Mouse (Mus musculus) spleen, adult 18-20 months (tissue): ENCODE results near the gene Klrb1.
A peak's percentile ranks its signal among the peaks of the same experiment; 100 is the strongest.
"Not testable (repeated sequence)": the region's sequence is repeated elsewhere in the genome, so short reads cannot be mapped to it uniquely, and the experiment has no call there.

Experiments
- DNase-seq, 2 experiments: peaks; one replicate each; pipeline ENCODE4 v3.0.0; 2022; ENCODE audit warnings: mixed read lengths in 2 of 2

The Klrb1 gene

DNA sequence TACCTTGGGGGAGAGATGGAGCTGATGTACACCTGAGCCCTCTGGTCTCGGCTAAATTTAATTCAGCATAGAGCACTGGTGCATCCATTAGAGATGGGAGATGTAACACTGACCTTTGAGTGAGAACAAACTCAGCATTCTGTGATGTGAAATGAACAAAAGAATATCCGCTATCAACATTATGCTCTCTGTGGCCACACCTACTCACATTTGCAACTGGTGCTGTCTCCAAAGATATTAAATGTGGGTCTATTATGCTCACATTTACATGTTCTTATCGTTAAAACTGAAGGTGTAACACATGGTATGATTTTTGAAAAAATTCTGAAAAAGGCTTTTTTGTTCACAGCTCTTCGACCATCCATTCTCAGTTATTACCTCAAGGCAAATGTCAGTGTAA is at the start of gene Klrb1:
TSS of gene Klrb1 (minus strand) at position 101 of the 400 bp plus-strand sequence.
- DNase-seq, result no peak

DNA sequence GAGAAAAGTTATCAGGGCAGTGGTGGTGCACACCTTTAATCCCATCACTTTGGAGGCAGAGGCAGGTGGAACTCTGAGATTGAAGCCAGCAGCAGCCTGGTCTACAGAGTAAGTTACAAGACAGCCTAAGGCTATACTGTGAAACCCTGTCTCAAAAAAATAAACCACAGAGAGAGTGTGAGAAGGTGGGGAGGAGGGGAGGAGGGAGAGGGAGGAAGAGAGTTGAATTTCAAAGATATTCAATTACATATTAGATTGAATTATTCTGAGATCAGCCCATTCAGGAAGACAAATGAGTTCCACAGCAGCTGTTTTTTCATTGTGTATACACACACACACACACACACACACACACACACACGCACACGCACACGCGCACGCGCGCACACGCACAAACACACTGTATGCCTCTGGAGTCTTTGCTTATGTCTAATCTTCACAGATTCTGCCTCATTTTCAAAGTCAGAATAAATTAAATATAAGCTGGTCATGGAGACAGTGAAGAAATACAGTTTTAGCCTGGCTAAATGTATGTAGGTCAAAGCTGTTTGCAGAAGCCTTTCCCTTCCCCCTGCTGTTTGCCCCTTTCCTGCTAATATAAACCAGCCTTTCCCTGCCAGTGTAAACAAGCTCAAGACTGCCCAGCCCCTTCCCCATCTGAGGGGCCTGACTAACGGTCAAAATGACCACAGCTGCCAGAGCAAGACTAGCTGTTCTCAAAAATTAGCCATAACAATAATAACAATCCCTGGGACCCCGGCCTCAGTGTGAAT is 46.8 kb upstream of the Klrb1 start:
- no peak for DNase-seq

DNA sequence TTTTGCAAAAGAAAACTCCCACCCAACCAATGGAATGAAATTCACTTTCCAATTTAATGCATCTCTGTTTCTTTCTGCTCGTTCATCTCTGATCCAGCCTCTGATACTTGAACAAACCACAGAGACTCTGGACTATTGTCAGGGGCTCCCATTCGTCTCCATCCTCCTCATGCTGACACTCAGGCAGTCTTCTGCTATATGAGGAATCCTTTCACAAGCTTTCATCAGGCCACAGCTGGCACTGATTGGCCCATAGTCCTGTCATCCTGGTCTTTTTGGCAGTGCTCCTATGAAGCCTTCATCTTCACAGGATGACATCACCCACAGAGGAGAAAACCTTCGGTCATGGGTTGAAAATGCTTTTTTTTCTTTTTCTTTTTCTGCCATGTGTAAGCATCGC is 45.2 kb upstream of the Klrb1 start:
- DNase-seq, result no peak

DNA sequence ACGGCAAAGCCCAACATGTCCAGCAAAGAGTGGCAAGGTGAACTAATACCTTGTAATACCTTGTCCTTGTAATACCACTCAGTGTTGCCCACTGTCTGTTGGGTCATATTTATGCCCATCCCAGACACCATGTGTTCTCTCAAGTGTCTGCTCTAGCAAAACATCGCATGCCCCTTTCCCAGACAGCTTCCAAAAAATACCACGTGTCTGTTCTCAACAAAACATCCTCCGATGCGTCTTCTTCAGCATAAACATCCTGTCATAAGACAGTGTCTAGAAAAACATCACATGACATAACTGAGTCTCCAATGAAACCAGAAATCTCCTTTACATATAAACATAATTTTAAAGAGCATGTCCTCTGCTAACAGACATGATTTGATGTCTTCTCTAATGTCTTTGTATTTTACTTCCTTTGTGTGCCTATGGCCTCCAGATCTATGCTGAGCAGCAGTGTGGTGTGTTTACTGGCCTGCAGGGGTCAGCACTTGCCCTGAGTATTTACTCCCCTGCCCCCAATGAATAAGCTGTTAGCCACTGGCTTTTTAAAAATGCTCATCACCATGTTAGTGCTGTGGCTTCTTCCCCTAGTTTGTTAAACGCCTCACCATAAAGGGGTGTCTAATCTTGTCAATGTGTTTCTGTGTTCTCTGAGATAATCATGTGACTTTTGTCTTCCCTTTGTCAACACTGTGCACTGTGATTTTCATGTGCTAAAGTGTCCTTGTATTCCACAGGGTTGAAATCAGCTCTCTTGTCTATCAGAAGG is 43.8 kb upstream of the Klrb1 start:
- DNase-seq, result peak; percentile 28 to 64

DNA sequence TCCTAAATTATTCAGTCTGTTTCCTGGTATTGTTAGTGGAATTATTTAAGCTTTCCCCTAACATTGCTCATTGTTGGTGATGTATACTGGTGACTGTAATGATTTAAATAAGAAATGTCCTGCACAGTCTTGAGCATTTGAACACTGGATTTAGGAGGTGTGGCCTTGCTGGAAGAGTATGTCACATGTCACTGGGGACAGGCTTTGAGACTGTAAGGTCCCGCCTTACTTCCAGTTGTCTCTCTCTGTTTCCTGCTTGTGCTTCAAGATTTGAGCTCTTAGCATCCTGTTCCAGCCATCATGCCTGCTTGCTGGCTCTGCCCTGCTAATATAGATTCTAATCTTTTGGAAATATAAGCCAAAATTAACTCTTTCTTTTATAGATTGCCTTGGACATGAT is 42.4 kb upstream of the Klrb1 start:
- DNase-seq, result no peak

DNA sequence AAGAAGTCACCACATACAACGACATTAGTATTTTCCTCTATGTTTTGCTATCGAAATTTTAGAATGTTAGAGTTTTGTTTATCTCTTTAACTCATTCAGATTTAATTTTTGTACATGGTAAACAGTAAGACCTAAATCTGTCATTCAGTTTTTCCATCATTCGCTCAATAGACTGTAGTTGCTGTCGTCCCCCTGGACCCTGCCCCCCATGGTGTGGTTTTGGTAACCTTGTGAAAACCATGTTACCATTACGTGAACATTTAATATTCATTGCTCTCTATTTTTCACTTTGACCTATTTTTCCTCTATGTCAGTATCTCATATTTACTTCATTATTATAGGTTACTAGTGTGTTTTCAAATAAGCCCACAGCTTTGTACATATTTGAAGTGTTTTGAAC is 41.7 kb upstream of the Klrb1 start:
- DNase-seq, result no peak

DNA sequence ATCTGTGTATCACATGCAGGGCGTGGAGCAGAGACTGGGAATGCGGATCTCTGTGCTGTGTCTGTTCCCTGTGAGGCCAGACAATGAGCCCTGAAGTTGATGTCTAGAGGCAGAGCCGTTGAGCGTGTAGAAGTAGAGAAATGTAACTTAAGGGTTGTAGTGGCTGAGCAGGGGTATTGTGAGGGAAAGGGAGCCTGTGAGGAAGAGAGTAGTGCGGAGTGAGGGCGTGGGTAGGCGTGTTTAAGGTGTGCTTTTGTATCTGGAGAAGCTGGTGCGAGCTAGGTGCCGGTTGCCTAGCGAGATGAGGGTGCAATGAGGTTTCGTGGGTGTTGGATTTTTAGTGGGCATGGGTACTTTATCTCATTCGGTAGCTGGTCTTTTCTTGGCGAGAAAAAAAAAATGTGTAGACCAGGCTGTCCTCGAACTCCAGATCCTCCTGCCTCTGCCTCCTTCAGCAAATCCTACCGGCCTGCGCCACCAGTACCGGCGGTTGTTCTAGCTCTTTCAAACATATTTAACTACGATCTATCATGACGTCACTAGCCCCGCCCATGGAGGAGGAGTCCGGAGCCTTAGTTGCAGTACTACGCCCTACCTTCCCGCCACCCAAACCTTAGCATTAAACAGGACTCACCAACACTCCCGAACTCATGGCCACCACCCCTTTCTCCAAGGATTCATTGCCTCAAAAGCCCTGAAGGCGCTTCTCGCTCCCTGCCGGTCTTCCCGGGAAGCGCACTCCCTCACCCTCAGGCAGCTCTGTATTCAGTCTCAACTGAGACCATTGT is 41.1 kb upstream of the Klrb1 start:
- peak; percentile 85 to 89 for DNase-seq

DNA sequence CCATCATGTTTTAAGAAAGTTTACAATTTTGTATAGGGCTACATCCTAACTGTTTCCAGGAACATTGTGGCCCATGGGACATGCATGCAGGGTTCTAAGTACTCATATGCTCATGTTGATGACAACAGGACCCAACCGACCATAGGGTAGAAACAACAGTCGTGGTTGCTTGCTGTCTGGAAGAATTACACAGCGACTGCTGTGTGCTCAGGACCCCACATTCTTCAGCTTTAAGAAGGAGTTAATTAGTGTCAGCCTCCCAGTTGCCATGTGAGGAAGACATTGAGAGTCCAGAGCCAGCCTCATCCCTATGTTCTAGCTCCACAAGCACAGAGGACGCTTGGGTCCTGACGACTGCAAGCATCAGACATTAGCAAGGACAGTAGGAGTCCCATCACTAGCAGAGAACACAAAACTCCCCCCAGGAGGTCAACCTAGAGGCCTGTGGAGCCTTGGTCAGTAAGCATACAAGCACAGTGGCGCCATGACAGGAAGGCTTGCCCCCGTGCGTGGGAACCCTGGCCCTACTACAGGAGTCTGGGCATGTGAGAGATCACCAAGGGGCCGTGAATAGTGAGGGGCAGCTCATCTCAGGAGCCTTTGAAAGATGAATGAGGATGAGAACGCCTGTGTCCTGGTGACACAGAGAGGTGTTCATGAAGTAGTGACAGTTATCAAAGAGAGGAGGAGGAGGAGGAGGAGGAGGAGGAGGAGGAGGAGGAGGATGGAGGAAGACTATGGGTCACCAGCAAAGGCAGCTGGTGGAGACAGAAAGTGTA is 40.2 kb upstream of the Klrb1 start:
- not testable (repeated sequence) for DNase-seq

DNA sequence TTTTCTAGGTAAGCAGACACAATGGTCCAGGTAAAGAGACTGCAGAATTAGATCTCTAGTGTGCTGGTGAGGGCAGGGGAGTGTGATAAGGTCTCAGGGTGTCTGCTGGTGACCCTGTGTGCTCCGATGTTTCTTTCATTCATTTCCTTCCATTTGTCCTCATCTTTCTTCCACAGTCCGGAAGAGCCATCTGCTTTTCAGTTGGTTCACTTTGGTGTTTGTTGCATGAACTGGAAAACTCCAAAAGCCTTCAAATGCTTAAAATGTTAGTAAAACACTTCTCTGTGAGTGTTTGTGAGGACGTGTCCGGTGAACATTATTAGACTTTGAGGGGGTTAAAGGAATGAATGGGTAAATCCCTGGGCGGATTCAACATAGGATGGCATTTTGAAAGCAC is 38.3 kb upstream of the Klrb1 start:
- DNase-seq, result no peak

DNA sequence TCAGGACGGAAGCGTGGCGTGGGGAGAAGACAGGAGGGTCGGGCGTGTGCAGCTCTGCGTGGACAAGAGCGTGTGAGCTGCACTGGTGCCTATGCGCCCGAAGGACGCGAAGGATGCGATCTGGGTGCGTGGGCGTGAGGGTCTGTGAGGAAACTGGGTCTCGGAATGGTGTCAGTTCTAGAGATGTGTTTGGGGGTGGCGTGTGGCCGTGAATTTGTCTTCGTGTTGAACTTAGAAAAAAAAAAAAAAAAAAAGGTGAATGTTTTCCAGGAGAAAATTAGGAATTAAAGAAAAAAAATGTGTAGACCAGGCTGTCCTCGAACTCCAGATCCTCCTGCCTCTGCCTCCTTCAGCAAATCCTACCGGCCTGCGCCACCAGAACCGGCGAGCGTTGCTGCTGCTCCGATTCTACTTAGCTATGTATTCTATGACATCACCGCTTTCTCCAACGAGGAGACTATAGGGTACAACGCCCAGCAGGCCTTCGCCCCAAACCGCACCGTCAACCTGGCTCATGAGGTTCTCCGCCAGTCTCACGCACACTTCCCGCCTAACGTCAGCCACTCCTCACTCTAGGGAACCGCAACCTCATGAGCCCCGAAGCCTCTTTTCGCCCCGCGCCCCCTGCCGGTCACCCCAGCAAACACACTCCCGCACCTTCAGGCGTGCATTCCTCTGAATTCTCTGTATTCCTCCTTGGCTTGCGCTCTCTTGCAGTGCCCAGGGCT is 37.7 kb upstream of the Klrb1 start:
- DNase-seq, result peak; percentile 76 to 81

DNA sequence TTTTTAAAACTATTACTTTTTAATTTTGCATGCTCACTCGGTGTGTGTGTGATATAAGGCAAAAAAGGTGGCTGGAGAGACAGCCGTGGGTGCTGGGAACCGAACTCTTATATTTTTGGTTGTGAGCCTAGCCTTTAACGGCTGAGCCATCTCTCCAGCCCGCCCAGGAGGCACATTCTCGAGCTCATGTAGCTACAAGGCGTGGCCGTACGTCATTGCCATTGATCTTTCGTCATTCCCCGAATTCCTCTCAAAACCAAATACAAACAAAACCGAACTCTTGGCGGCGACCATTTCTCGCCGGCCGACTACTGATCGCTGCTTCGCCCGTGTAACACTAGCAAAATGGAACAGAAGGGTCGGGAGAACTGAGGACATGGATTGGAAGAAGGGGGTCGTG is 37.2 kb upstream of the Klrb1 start:
- peak; percentile 83 to 91 for DNase-seq

DNA sequence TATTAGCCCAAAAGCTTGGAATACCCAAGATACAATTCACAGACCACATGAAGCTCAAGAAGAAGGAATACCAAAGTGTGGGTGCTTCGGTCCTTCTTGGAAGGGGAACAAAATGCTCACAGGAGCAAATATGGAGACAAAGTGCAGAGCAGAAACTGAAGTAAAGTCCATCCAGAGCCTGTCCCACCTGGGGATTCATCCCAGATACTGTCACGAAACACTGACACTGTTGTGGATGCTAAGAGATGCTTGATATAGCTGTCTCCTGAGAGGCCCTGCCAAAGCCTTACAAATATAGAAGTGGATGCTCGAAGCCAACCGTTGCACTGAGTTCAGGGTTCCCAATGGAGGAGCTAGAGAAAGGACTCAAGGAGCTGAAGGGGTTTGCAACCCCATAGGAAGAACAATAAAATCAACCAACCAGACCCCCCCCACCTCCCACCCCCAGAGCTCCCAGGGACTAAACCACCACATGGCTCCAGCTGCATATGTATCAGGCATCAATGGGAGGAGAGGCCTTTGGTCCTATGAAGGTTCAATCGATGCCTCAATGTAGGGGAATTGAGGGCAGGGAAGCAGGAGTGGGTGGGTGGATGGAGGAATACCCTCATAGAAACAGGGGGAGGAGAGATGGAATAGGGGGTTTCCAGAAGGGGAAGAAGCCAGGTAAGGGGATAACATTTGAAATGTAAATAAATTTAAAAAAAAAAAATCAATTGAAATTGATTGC is 36.5 kb upstream of the Klrb1 start:
- DNase-seq, result no peak

DNA sequence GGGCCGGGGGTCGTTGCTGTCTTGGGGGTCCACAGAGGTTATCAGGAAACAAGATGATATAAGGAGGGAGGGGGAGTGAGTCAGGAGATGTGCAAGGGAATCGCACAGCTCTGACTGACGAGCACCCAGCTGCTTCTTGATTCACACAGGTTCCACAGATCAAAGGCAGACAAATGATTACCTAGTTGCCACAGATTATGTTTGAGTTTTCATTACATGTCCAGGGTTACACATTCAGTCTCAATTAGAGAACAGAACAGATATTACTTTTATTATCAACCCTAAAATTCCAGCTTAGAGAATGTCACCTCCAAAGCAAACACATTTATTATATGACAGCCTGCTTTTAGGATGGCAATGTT is 32.5 kb upstream of the Klrb1 start:
- DNase-seq, result not testable (repeated sequence)

DNA sequence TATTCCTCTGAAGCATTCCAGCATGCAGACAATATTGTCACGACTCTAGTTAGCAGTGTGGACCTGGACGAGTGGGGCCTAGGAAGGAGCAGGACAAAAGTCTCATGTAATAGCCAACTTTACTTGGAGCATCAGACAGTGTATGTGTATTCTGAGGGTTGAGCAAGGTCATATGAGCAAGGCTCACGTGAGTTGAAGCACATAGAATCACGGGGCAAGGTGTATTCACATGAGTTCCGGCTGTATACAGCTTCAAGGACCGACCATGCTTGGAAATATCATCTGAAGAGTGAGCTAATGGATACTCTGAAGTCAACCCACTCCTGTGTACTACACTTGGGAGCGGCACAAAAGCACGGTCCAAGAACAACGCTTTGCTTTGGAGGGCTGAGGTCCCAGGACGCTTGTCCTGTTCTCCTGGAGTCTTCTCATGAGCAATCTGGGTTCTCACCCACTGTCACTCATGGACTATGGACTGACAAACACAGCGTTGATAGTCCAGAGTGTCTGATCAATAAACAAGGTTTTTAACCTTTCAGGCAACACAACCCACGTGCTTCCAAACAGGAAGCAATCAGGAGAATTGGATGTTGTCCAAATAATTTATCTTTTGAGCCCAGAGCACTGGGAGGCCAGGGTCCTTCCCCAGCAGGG is 32.0 kb upstream of the Klrb1 start:
- not testable (repeated sequence) for DNase-seq

DNA sequence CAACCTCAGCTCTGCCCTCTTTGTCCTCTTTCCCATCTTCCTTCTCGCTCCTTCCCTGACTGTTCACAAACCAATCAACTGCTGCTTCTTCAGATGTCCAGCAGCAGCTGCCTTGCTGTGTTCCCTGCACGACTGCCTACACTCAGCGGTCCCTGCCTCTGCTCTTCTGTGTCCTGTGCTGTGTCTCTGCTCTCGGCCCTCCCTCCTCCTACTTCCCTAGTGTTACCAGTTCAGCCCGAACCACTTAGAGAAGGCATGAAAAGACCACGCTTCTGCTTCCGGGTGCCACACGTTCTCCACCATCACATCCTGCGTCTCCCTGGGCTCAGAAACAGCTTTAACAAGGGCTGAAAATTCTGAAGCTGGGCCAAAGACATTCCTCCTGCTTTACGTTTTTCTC is 31.4 kb upstream of the Klrb1 start:
- DNase-seq, result not testable (repeated sequence)

DNA sequence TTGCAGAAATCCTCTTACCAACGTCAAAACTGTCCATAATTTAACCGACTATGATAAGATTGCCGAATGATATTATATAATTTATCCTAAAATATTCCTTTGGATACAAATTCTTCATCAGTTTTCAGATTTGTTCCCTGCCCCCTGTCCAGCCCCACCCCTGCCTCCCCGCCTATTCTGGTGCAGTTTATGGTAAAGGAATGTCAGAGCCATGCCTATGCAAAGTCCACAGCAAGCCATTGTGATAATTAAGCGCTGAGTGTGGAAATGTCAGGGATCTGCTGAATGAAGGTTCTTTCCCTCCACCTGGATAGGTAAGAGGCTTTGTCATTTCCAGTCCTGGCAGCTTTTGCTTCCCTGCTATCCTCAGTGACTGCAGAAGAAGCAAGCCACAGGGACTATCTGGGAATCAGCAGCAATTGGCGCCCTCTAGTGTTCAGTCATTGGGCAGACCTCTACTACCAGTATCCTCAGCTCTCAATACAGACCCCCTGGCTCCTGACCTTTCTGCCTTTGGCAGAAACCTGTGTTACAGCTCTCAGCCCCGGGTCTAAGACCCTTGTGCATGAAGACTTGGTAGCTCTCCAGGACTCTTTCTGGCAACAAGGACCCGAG is 30.9 kb upstream of the Klrb1 start:
- DNase-seq, result peak; percentile 53 to 68

DNA sequence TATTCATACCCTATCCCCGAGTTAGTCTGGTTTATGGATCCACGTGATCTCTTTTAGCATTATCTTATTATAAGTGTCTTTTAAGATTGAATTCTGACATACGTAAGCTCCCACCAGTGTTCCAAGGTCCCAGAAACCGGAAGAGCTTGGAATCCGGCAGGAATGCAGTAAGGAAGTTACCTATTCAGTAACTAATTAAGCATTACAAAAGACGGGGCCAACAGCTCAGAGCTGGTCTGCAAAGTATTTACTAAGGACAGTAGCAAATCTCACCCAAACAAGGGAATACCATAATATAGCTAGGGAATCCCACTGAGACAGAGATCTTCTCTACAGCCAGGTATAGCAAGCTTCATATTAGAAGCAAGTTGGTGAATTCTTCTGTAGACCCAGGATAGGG is 24.1 kb upstream of the Klrb1 start:
- DNase-seq, result not testable (repeated sequence)

DNA sequence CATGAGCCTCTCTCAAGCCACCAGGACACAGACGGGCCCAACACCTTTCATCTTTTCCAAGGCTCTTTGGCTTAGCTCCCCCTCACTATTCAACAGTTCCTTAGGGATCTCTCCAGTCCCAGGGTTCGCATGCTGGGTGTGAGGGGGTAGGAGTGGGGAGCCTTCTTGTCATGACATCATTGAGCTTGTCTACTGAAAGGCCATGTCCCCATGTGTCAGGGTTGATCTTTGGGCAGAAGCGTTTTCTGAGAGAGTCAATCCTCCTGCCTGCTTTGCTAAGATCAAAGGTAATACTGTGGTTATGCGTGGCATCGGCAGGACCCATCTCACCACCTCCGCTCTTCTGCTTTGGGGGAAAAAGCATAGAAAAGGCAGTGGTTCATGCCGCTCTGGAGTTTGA is 14.6 kb upstream of the Klrb1 start:
- DNase-seq, result no peak

DNA sequence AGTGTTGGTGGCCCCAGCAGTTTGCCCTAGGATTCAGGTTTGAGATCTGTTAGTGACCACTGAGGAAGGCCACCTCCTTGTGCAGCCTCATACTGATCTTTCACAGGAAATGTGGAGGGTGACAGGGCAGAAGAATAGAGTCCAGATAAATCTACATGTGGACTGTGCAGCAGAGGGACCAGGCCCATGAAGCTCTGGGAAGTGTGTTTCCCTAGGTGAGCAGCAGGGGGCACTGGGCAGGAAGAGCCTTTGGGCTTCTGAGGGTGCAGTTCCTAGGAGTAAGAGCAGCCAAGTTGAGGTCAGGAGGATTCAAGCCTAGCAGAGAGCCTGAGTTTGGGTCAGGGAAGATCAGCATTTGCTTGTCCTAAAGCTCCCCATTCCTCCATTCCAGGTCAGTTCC is 13.2 kb upstream of the Klrb1 start:
- peak in 1 of 2 experiments; percentile 58 for DNase-seq

DNA sequence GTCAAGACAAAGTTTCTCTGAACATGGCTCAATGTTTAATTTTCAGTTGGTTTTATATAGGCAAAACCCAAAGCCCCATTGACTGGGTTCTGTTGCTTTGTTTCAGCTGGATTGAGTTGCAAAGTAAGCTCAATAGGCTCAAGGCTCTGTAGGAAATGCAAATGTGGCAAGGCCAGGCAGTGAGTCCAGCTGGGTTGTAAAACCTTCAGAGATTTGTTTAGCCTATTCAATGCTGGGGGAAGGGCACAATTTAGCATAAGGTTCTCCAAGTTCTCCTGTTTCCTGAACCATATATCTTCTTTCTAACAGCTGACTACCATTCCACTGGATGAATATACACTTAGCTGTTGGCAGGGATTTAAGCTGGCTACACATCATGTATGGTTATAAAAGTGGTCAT is 12.0 kb upstream of the Klrb1 start:
- no peak for DNase-seq
